Mouse (Mus musculus): Measurements from ENCODE around the gene Naa35. TPM values are rescaled to one million over a fixed set of nuclear protein-coding genes. Genes with fewer than 3 reads are reported as not detected.

Gene Naa35
- total RNA-seq, 4 experiments from 2014 or later = 29.0 to 38.6 (median 35.3) TPM

- DNase-seq (ENCODE audit: low spot score in 2 of 2) = no peak
Observed at GRCm38 (mm10) chr13:59637800-59638199, 52.7 kb downstream of the Naa35 start.

- no peak for DNase-seq (ENCODE audit: low spot score in 2 of 2)
Observed at GRCm38 (mm10) chr13:59639368-59640177, 54.5 kb downstream of the Naa35 start.

- peak; percentile 15 to 25 for DNase-seq (ENCODE audit: low spot score in 2 of 2)
Observed at GRCm38 (mm10) chr13:59640178-59640440, 55.0 kb downstream of the Naa35 start.

- no peak for DNase-seq (ENCODE audit: low spot score in 2 of 2)
Observed at GRCm38 (mm10) chr13:59642818-59643217, 57.8 kb downstream of the Naa35 start.

GRCm38 (mm10) chr13:59645491-59645890, 60.4 kb downstream of the Naa35 start:
- DNase-seq (ENCODE audit: low spot score in 2 of 2) = no peak

GRCm38 (mm10) chr13:59646674-59647244, 61.7 kb downstream of the Naa35 start:
- no peak for DNase-seq (ENCODE audit: low spot score in 2 of 2)

GRCm38 (mm10) chr13:59647484-59647883, 62.4 kb downstream of the Naa35 start:
- DNase-seq (ENCODE audit: low spot score in 2 of 2) = no peak

- DNase-seq (ENCODE audit: low spot score in 2 of 2) = no peak
Observed at GRCm38 (mm10) chr13:59648598-59648997, 63.5 kb downstream of the Naa35 start.

- no peak for DNase-seq (ENCODE audit: low spot score in 2 of 2)
Observed at GRCm38 (mm10) chr13:59649781-59650180, 64.7 kb downstream of the Naa35 start.

GRCm38 (mm10) chr13:59652651-59653050, 67.6 kb downstream of the Naa35 start:
- no peak for DNase-seq (ENCODE audit: low spot score in 2 of 2)

GRCm38 (mm10) chr13:59653136-59653535, 68.1 kb downstream of the Naa35 start:
- DNase-seq (ENCODE audit: low spot score in 2 of 2) = no peak

- no peak for DNase-seq (ENCODE audit: low spot score in 2 of 2)
Observed at GRCm38 (mm10) chr13:59654465-59654864, 69.4 kb downstream of the Naa35 start.

- no peak for DNase-seq (ENCODE audit: low spot score in 2 of 2)
Observed at GRCm38 (mm10) chr13:59655718-59656315, 70.8 kb downstream of the Naa35 start.

- DNase-seq (ENCODE audit: low spot score in 2 of 2) = no peak
Observed at GRCm38 (mm10) chr13:59656316-59656832, 71.3 kb downstream of the Naa35 start.

GRCm38 (mm10) chr13:59656975-59657388, 71.9 kb downstream of the Naa35 start:
- no peak for DNase-seq (ENCODE audit: low spot score in 2 of 2)

GRCm38 (mm10) chr13:59657781-59658180, 72.7 kb downstream of the Naa35 start:
- no peak for DNase-seq (ENCODE audit: low spot score in 2 of 2)

GRCm38 (mm10) chr13:59660371-59660770, 75.3 kb downstream of the Naa35 start:
- DNase-seq (ENCODE audit: low spot score in 2 of 2) = no peak

- DNase-seq (ENCODE audit: low spot score in 2 of 2) = no peak
Observed at GRCm38 (mm10) chr13:59661387-59661786, 76.3 kb downstream of the Naa35 start.

GRCm38 (mm10) chr13:59661966-59662365, 76.9 kb downstream of the Naa35 start:
- DNase-seq (ENCODE audit: low spot score in 2 of 2) = no peak

GRCm38 (mm10) chr13:59663939-59664712, 79.1 kb downstream of the Naa35 start:
- no peak for DNase-seq (ENCODE audit: low spot score in 2 of 2)

GRCm38 (mm10) chr13:59667763-59668162, 82.7 kb downstream of the Naa35 start:
- no peak for DNase-seq (ENCODE audit: low spot score in 2 of 2)

Data from gastrocnemius, adult 8-10 months (tissue).